Mouse (Mus musculus) lung, postnatal 0 days (tissue): ENCODE measurements around the gene Trpv4. TPM values are rescaled to one million over a fixed set of nuclear protein-coding genes. Genes with fewer than 3 reads are reported as not detected.
A peak's percentile ranks its signal among the peaks of the same experiment; 100 is the strongest.

Source experiments
- ATAC-seq: fragments of 200-750 bp; cut with Nextera tagmentation; 2 replicates; pipeline ENCODE4 v1.8.0; 2017; ENCODE audit warnings: moderate library complexity
- DNase-seq: peaks from one replicate; pipeline ENCODE4 v3.0.0-alpha.2; 2016; ENCODE audit warnings: low spot score
- H3K27ac ChIP-seq: fragments of 300-500 bp; sonication (generic); 2 replicates; pipeline ENCODE4 v1.5.1; 2014; ENCODE audit warnings: antibody characterized with exemption, mild to moderate bottlenecking, low read length, mixed read lengths
- H3K27me3 ChIP-seq: fragments of 300-500 bp; sonication (generic); replicated peaks from 2 replicates; pipeline ENCODE4 v1.6.1; 2014; ENCODE audit warnings: low read length, mixed read lengths; ENCODE audit not compliant: insufficient read depth
- H3K36me3 ChIP-seq: fragments of 300-500 bp; sonication (generic); 2 replicates; pipeline ENCODE4 v1.6.1; 2014; ENCODE audit warnings: low read length, mixed read lengths; ENCODE audit not compliant: insufficient read depth
- H3K4me1 ChIP-seq: fragments of 300-500 bp; sonication (generic); 2 replicates; pipeline ENCODE4 v1.6.1; 2014; ENCODE audit warnings: antibody characterized with exemption, low read depth, low read length, mixed read lengths; ENCODE audit not compliant: insufficient read depth
- H3K4me2 ChIP-seq: fragments of 300-500 bp; sonication (generic); replicated peaks from 2 replicates; pipeline ENCODE4 v1.6.1; 2014; ENCODE audit warnings: low read depth, mild to moderate bottlenecking, low read length, moderate library complexity, mixed read lengths
- H3K4me3 ChIP-seq: fragments of 300-500 bp; sonication (generic); 2 replicates; pipeline ENCODE4 v1.5.1; 2014; ENCODE audit warnings: low read depth, low read length
- H3K9ac ChIP-seq: fragments of 300-500 bp; sonication (generic); replicated peaks from 2 replicates; pipeline ENCODE4 v1.6.1; 2014; ENCODE audit warnings: low read depth, mild to moderate bottlenecking
- H3K9me3 ChIP-seq: fragments of 300-500 bp; sonication (generic); 2 replicates; pipeline ENCODE4 v1.6.1; 2016; ENCODE audit warnings: low read length, mixed read lengths
- CTCF ChIP-seq: IDR thresholded peaks from 2 replicates; pipeline ENCODE4 v1.5.1; 2016; ENCODE audit warnings: antibody characterized with exemption, mild to moderate bottlenecking
- EP300 ChIP-seq: IDR thresholded peaks from 2 replicates; pipeline ENCODE4 v1.6.1; 2016; ENCODE audit warnings: antibody characterized with exemption, mild to moderate bottlenecking, control low read depth
- WGBS: fragments of 180-500 bp; shearing (Covaris S2); extraction: QIAGEN DNeasy Blood & Tissue Kit; methylation state at CpG from one replicate; pipeline ENCODE4 v1.1.7; 2014; 5-methylcytosine and 5-hydroxymethylcytosine counted together
- polyA plus RNA-seq: library from polyadenylated mRNA; unstranded; fragments of >200 nt; fragmentation: Nextera tagmentation; extraction: Ambion mirVana; gene quantifications from 2 replicates; pipeline ENCODE4 v1.2.1, GENCODE M21; 2015

Gene Trpv4
- polyA plus RNA-seq, 1 experiment from 2014 or later: 3.4 TPM

- Histone ChIP-seq H3K9ac (no peak overlapping the region), H3K27me3 (no peaks in the 10 kb centered on the region), H3K36me3 (no peaks in the 10 kb centered on the region; the same call in 1 of the 2 replicates), H3K4me1 (0 out of 2 replicates have a peak, but pooled peaks cover 7% of the 10 kb centered on the region), H3K4me2 (no peak overlapping the region), H3K27ac (no peak overlapping the region), H3K9me3 (no peaks in the 10 kb centered on the region), H3K4me3 (no peak overlapping the region)
- TF ChIP-seq CTCF (no peak), EP300 (no peak)
- ATAC-seq: no peak
- WGBS: 43% methylated on average over 20 of the region's 20 CpGs
- DNase-seq: no peak
These were observed 79.9 kb downstream of the Trpv4 start for GRCm38 (mm10) chr5:114578361-114578760.

GRCm38 (mm10) chr5:114575986-114576605, 82.1 kb downstream of the Trpv4 start:
- Histone ChIP-seq H3K27ac (no peak overlapping the region), H3K36me3 (no peaks in the 10 kb centered on the region; the same call in 1 of the 2 replicates), H3K4me2 (no peak overlapping the region), H3K9ac (no peak overlapping the region), H3K4me1 (peaks cover 26% of the 10 kb centered on the region; the same call in 1 of the 2 replicates), H3K27me3 (no peaks in the 10 kb centered on the region; the same call in 1 of the 2 replicates), H3K4me3 (no peak overlapping the region), H3K9me3 (no peaks in the 10 kb centered on the region)
- TF ChIP-seq CTCF (no peak), EP300 (no peak)
- 90% methylated on average over 16 of the region's 16 CpGs for WGBS
- ATAC-seq (no peak), DNase-seq (no peak)

- ATAC-seq (no peak), DNase-seq (no peak)
- Histone ChIP-seq H3K27ac (no peak overlapping the region), H3K4me2 (no peak overlapping the region), H3K27me3 (no peaks in the 10 kb centered on the region; the same call in 1 of the 2 replicates), H3K9ac (no peak overlapping the region), H3K9me3 (no peaks in the 10 kb centered on the region), H3K4me3 (no peak overlapping the region), H3K36me3 (no peaks in the 10 kb centered on the region; the same call in 1 of the 2 replicates), H3K4me1 (peaks cover 27% of the 10 kb centered on the region; the same call in 1 of the 2 replicates)
- no peak for TF ChIP-seq EP300
- TF ChIP-seq CTCF: no peak
- WGBS: 74% methylated on average over 7 of the region's 7 CpGs
These were observed 82.7 kb downstream of the Trpv4 start for GRCm38 (mm10) chr5:114575530-114575929.

- ATAC-seq (no peak), DNase-seq (no peak)
- H3K4me1 ChIP-seq: peaks cover 27% of the 10 kb centered on the region; the same call in 1 of the 2 replicates
- WGBS: 64% methylated on average over 11 of the region's 11 CpGs
- no peaks in the 10 kb centered on the region; the same call in 1 of the 2 replicates for H3K27me3 ChIP-seq
- H3K4me2 ChIP-seq: no peak overlapping the region
- no peaks in the 10 kb centered on the region for H3K9me3 ChIP-seq
- TF ChIP-seq CTCF (no peak), EP300 (no peak)
- H3K27ac ChIP-seq: no peak overlapping the region
- no peak overlapping the region for H3K9ac ChIP-seq
- no peak overlapping the region for H3K4me3 ChIP-seq
- no peaks in the 10 kb centered on the region; the same call in 1 of the 2 replicates for H3K36me3 ChIP-seq
These were observed 83.2 kb downstream of the Trpv4 start for GRCm38 (mm10) chr5:114575010-114575409.

- Histone ChIP-seq H3K27ac (peak overlapping the region; percentile 66), H3K4me2 (no peak overlapping the region), H3K4me1 (peaks cover 27% of the 10 kb centered on the region; the same call in 1 of the 2 replicates), H3K27me3 (peaks cover under 1% of the 10 kb centered on the region; the same call in 1 of the 2 replicates), H3K9ac (no peak overlapping the region), H3K36me3 (no peaks in the 10 kb centered on the region), H3K9me3 (no peaks in the 10 kb centered on the region), H3K4me3 (no peak overlapping the region)
- DNase-seq (peak; percentile 87), ATAC-seq (peak; percentile 81)
- TF ChIP-seq EP300 (peak; percentile 55; the same call in 1 of the 2 replicates), CTCF (no peak)
- WGBS: 34% methylated on average over 12 of the region's 12 CpGs
These were observed 84.1 kb downstream of the Trpv4 start for GRCm38 (mm10) chr5:114573920-114574628.

- H3K27me3 ChIP-seq: peaks cover 5% of the 10 kb centered on the region
- 66% methylated on average over 2 of the region's 2 CpGs for WGBS
These were observed 85.2 kb downstream of the Trpv4 start for GRCm38 (mm10) chr5:114572997-114573396.

More at GRCm38 (mm10) chr5:114572997-114573396, 85.2 kb downstream of the Trpv4 start:
- Histone ChIP-seq H3K9ac (no peak overlapping the region), H3K4me2 (no peak overlapping the region), H3K9me3 (no peaks in the 10 kb centered on the region), H3K27ac (0 out of 2 replicates have a peak overlapping the region, but pooled peaks have one; percentile 43), H3K4me1 (peaks cover 27% of the 10 kb centered on the region; the same call in 1 of the 2 replicates), H3K4me3 (no peak overlapping the region), H3K36me3 (no peaks in the 10 kb centered on the region)
- ATAC-seq: no peak
- no peak for DNase-seq
- TF ChIP-seq CTCF (no peak), EP300 (no peak)

Other genes starting within 250 kb of the Trpv4 start
- 11.1 and 12.8 TPM in 2 replicates for gene Mmab, start 214.4 kb downstream of the Trpv4 start, polyA plus RNA-seq
- 28.9 and 30.1 TPM in 2 replicates for gene Mvk, start 214.2 kb downstream of the Trpv4 start, polyA plus RNA-seq
- gene Fam222a, start 90.4 kb downstream of the Trpv4 start, polyA plus RNA-seq: 1.9 and 2.3 TPM in 2 replicates
- gene Gltp, start 32.6 kb upstream of the Trpv4 start, polyA plus RNA-seq: 88.2 and 89.4 TPM in 2 replicates
- gene Tchp, start 49.3 kb upstream of the Trpv4 start, polyA plus RNA-seq: 9.4 and 10.0 TPM in 2 replicates
- 110 and 115 TPM in 2 replicates for gene Ankrd13a, start 116.3 kb upstream of the Trpv4 start, polyA plus RNA-seq
- gene Git2, start 117.1 kb upstream of the Trpv4 start, polyA plus RNA-seq: 36.5 and 39.1 TPM in 2 replicates
- gene 1500011B03Rik, start 165.0 kb upstream of the Trpv4 start, polyA plus RNA-seq: 72.8 and 97.5 TPM in 2 replicates
- not detected in 2 replicates for gene 4930519G04Rik, start 195.2 kb upstream of the Trpv4 start, polyA plus RNA-seq
- gene Gm9936, start 200.3 kb upstream of the Trpv4 start, polyA plus RNA-seq: not detected in 2 replicates
- gene Oasl2, start 238.5 kb upstream of the Trpv4 start, polyA plus RNA-seq: 15.7 and 17.3 TPM in 2 replicates